Mouse (Mus musculus): ENCODE measurements around the gene Rnft2. TPM values are rescaled to one million over a fixed set of nuclear protein-coding genes. Genes with fewer than 3 reads are reported as not detected.

Gene Rnft2
- polyA plus RNA-seq (2015; fragmentation: Nextera tagmentation; extraction: Ambion mirVana) = 2.8 and 3.3 TPM in 2 replicates

DNA sequence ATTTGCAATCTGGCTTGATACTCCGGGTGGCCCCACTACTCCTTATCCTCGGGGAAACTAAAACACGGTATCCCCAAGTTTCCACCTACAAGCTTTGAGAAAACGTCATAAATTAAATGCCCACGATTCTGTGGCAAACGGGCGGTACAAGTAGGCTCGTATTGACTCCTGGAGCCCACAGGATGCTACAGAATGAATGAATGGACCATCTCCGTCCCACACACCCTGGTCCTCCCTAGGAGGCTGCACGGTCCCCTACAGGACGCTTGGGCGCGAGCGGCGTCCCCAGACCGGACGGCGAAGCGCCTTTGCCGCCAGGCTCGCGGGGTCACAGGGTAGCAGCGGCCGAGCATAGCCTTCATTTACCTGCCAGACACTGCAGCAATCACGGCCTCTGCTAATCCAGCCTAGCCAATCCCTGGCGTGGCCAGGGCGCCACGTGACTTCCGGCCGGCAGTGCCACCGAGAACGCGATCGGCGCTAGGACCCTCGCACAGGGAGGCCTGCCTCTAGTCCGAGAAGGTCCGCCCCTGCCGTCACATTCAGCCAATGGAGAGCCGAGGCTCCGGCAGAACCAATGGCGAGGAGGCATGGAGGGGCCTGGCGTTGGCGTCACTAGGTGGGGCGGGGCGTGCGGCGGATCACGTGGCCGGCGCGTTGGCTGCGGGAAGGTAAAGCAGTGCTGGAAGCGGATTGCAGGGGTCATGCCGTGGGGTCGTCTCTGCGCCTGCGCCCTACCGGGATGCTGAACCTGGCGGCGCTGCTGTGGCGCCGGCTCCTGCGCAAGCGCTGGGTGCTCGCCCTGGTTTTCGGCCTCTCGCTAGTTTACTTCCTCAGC, at the start of gene Rnft2, which contains the start of gene 2410131K14Rik:
TSS of gene Rnft2 (minus strand) at position 511 of the 838 bp plus-strand sequence.
TSS of gene 2410131K14Rik (plus strand) at position 622 of the 838 bp plus-strand sequence.
- Histone ChIP-seq H3K9ac (replicated peaks; ENCODE audit: low read length) (peak within 1 kb of the TSS; percentile 85), H3K4me1 (ENCODE audit: insufficient read depth, low read length) (peaks cover 14% of the 10 kb centered on the region; the same call in 1 of the 2 replicates), H3K27ac (ENCODE audit: low read length) (peak within 1 kb of the TSS; percentile 81), H3K4me2 (replicated peaks; ENCODE audit: low read depth, low read length) (peak within 1 kb of the TSS; percentile 89), H3K36me3 (ENCODE audit: insufficient read depth, low read length) (peaks cover 10% of the 10 kb centered on the region; the same call in 1 of the 2 replicates), H3K27me3 (ENCODE audit: insufficient read depth, low read length) (no peaks in the 10 kb centered on the region), H3K9me3 (ENCODE audit: low read length) (no peaks in the 10 kb centered on the region), H3K4me3 (ENCODE audit: low read length) (peak within 1 kb of the TSS; percentile 86)
- ATAC-seq (ENCODE audit: low FRiP score, low TSS enrichment) = peak; percentile 100
- WGBS = under 1% methylated on average over 68 of the region's 68 CpGs

DNA sequence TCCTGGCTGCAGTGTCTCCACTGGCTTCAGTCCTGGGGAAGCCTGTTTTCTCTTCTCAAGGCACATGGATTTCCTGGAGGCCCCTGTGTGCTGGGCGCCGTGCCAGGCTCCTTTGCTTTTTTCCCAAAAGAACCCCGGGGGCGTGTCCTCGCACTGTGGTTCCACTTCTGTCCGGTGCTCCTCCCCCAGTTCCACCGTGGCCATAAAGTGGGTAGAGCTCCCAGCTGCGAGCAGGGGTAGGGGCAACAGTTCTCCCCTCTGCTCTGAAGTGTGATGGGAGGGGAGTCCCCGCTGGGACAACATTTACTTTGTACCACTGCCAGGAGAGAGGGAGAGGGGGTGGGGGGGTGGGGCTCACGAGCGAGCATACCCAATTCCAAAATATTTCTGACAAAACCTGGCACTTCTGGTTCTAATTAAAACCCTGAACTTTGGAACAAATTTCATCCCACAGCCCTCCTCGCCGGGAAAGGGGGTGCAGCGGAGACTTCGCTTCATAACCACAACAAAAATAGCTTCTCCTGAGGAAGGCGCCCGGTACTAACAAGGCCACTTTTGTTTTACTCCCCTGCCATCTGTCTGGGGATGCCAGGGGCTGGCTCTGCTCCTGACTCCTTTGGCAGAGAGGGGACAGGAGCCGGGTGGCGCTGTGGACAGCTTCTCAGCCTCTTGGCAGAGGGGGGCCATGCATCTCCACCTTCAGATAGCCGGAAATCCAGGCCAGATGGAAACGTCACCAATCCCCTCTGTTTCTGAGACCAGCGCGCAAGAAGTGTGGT, 49.4 kb upstream of the Rnft2 start:
- peak overlapping the region; percentile 15 for H3K4me3 ChIP-seq (ENCODE audit: low read length)
- no peaks in the 10 kb centered on the region for H3K9me3 ChIP-seq (ENCODE audit: low read length)
- peak; percentile 72 for ATAC-seq (ENCODE audit: low FRiP score, low TSS enrichment)
- 25% methylated on average over 23 of the region's 23 CpGs for WGBS
- no peaks in the 10 kb centered on the region for H3K36me3 ChIP-seq (ENCODE audit: insufficient read depth, low read length)
- H3K4me2 ChIP-seq (replicated peaks; ENCODE audit: low read depth, low read length) = peak overlapping the region; percentile 47
- H3K27me3 ChIP-seq (ENCODE audit: insufficient read depth, low read length) = peaks cover 9% of the 10 kb centered on the region
- H3K4me1 ChIP-seq (ENCODE audit: insufficient read depth, low read length) = peaks cover 15% of the 10 kb centered on the region
- peak overlapping the region; percentile 60 for H3K27ac ChIP-seq (ENCODE audit: low read length)
- H3K9ac ChIP-seq (replicated peaks; ENCODE audit: low read length) = peak overlapping the region; percentile 25; the same call in 1 of the 2 replicates

DNA sequence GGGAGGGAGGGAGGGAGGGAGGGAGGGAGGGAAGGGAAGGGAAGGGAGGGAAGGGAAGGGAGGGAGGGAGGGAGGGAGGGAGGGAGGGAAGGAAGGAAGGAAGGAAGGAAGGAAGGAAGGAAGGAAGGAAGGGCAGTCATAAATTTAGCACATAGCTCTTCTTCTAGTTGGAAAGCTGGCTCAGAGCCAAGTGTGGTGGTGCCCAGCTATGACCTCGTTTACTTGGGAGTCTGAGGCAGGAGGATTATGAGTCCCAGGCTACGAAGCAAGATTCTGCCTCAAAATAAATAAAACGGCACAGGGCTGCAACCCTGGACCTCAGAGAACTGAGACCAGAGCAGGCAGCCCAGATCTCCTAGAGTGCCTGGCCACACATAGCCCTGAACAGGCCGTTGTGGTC, 47.6 kb upstream of the Rnft2 start:
- H3K36me3 ChIP-seq (ENCODE audit: insufficient read depth, low read length) = no peaks in the 10 kb centered on the region
- H3K4me3 ChIP-seq (ENCODE audit: low read length) = no peak overlapping the region
- H3K4me2 ChIP-seq (replicated peaks; ENCODE audit: low read depth, low read length) = no peak overlapping the region
- WGBS = 57% methylated on average over 4 of the region's 4 CpGs
- H3K27ac ChIP-seq (ENCODE audit: low read length) = no peak overlapping the region
- no peak overlapping the region for H3K9ac ChIP-seq (replicated peaks; ENCODE audit: low read length)
- no peaks in the 10 kb centered on the region for H3K9me3 ChIP-seq (ENCODE audit: low read length)
- ATAC-seq (ENCODE audit: low FRiP score, low TSS enrichment) = no peak
- H3K4me1 ChIP-seq (ENCODE audit: insufficient read depth, low read length) = peaks cover 10% of the 10 kb centered on the region
- peaks cover 6% of the 10 kb centered on the region; the same call in 1 of the 2 replicates for H3K27me3 ChIP-seq (ENCODE audit: insufficient read depth, low read length)

DNA sequence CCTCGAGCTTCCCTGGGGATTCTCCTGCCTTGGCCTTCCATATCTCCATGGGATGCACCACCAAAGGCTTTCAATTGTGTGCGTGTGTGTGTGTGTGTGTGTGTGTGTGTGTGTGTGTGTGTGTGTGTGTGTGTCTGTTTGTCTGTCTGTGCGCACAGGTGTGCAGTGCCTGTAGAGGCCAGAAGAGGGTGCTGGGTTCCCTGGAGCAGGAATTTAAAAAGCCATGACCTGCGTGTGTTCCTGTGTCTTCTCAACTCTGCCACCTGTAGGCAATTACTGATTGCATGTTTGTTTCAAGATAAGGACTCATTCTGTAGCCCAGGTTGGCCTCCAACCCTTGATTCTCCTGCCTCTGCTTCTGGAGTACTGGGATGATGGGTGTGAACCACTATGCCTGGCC, 46.5 kb upstream of the Rnft2 start:
- H3K4me2 ChIP-seq (replicated peaks; ENCODE audit: low read depth, low read length) = no peak overlapping the region
- no peaks in the 10 kb centered on the region for H3K36me3 ChIP-seq (ENCODE audit: insufficient read depth, low read length)
- WGBS = 95% methylated on average over 4 of the region's 4 CpGs
- H3K9ac ChIP-seq (replicated peaks; ENCODE audit: low read length) = no peak overlapping the region
- no peak overlapping the region for H3K4me3 ChIP-seq (ENCODE audit: low read length)
- peaks cover 9% of the 10 kb centered on the region; the same call in 1 of the 2 replicates for H3K4me1 ChIP-seq (ENCODE audit: insufficient read depth, low read length)
- no peak overlapping the region for H3K27ac ChIP-seq (ENCODE audit: low read length)
- H3K9me3 ChIP-seq (ENCODE audit: low read length) = no peaks in the 10 kb centered on the region
- no peak for ATAC-seq (ENCODE audit: low FRiP score, low TSS enrichment)
- H3K27me3 ChIP-seq (ENCODE audit: insufficient read depth, low read length) = peaks cover 6% of the 10 kb centered on the region; the same call in 1 of the 2 replicates

DNA sequence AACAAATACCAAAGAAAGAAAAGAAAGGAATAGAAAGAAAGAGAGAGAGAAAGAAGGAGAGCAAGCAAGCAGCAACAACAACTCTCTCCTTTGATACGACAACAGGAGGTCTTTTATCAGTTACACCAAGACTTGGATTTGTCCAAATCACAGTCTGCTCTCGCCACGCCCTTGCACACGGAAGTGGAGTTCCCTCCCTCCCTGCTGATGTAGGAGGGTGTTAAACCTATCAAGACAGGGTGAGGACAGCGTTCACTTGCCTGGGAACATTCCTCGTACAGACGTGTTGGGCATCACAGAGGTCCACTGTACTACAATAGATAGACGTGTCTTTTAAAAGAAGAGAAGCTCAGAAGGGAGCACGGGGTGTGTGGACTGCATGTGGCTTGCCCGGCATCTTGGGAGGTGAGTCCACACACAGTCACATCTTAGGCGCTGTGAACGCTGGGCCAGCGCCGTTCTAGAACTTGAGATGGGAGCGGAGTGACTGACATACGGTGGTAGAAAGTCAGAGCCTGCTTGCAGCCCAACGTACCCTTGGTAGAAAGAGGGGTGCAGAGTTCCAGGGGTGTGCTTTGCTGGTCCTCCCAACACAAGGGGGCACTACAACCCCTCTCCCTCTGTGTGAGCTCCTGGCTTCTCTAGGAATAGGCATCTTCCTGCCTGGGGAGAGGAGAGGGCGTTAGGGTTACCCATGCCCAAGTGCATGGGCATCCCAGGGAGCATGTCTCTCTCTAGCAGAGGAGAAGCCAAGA, 33.0 kb upstream of the Rnft2 start:
- Histone ChIP-seq H3K27me3 (ENCODE audit: insufficient read depth, low read length) (peaks cover 38% of the 10 kb centered on the region), H3K36me3 (ENCODE audit: insufficient read depth, low read length) (no peaks in the 10 kb centered on the region), H3K4me3 (ENCODE audit: low read length) (no peak overlapping the region), H3K4me1 (ENCODE audit: insufficient read depth, low read length) (peaks cover 7% of the 10 kb centered on the region), H3K9ac (replicated peaks; ENCODE audit: low read length) (no peak overlapping the region), H3K4me2 (replicated peaks; ENCODE audit: low read depth, low read length) (no peak overlapping the region), H3K9me3 (ENCODE audit: low read length) (0 out of 2 replicates have a peak, but pooled peaks cover 4% of the 10 kb centered on the region), H3K27ac (ENCODE audit: low read length) (no peak overlapping the region)
- WGBS = 84% methylated on average over 18 of the region's 18 CpGs
- ATAC-seq (ENCODE audit: low FRiP score, low TSS enrichment) = no peak

DNA sequence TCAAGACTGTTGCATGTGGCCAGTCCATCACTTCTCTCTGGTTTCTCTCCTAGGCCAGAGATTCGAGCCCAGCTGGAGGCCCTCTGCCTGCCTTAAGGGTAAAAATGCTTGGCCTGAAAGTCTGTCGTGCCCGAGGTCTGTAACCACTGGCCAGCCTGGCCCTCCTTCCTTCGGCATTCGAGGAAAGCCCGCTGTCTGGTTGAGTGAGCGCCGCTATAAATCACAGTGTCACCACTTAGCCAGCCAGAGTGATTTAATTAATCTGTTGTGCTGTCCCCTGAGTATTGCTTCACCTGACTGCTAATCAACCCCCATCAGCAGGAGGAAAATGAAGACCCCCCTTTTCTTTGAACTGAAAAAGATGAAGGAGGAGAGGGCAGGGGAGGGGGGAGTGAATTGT, 31.8 kb upstream of the Rnft2 start:
- WGBS = 16% methylated on average over 8 of the region's 8 CpGs
- peaks cover 50% of the 10 kb centered on the region for H3K27me3 ChIP-seq (ENCODE audit: insufficient read depth, low read length)

DNA sequence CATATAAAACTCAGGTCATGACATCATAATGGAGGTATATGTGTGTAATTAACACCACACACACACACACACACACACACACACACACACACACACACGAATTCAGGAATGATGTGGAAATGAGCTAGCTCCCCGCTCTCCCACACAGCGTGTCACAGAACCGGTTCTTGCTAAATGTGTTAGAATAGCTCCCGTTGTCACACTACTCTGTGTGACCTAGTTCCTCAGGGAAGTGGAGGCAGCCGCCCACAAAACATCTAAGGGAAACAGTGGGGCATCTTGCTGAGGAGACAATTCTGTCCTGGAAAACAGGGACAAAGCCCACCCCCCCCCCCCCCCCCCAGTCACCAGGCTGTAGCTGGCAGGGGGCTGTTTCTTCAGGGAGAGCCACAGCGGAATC, 31.4 kb upstream of the Rnft2 start:
- 46% methylated on average over 7 of the region's 7 CpGs for WGBS
- peaks cover 55% of the 10 kb centered on the region for H3K27me3 ChIP-seq (ENCODE audit: insufficient read depth, low read length)
- ATAC-seq (ENCODE audit: low FRiP score, low TSS enrichment) = no peak
- no peak overlapping the region for H3K9ac ChIP-seq (replicated peaks; ENCODE audit: low read length)
- no peak overlapping the region for H3K4me2 ChIP-seq (replicated peaks; ENCODE audit: low read depth, low read length)
- H3K4me3 ChIP-seq (ENCODE audit: low read length) = no peak overlapping the region
- no peaks in the 10 kb centered on the region for H3K36me3 ChIP-seq (ENCODE audit: insufficient read depth, low read length)
- no peak overlapping the region for H3K27ac ChIP-seq (ENCODE audit: low read length)
- H3K4me1 ChIP-seq (ENCODE audit: insufficient read depth, low read length) = peaks cover 7% of the 10 kb centered on the region
- no peaks in the 10 kb centered on the region for H3K9me3 ChIP-seq (ENCODE audit: low read length)

More for the DNA sequence above, 31.8 kb upstream of the Rnft2 start:
- ATAC-seq (ENCODE audit: low FRiP score, low TSS enrichment) = 0 out of 2 replicates have a peak, but pooled peaks have one; percentile 60
- Histone ChIP-seq H3K36me3 (ENCODE audit: insufficient read depth, low read length) (no peaks in the 10 kb centered on the region), H3K4me2 (replicated peaks; ENCODE audit: low read depth, low read length) (no peak overlapping the region), H3K4me1 (ENCODE audit: insufficient read depth, low read length) (peaks cover 7% of the 10 kb centered on the region), H3K9ac (replicated peaks; ENCODE audit: low read length) (no peak overlapping the region), H3K9me3 (ENCODE audit: low read length) (0 out of 2 replicates have a peak, but pooled peaks cover 1% of the 10 kb centered on the region), H3K4me3 (ENCODE audit: low read length) (no peak overlapping the region), H3K27ac (ENCODE audit: low read length) (no peak overlapping the region)

DNA sequence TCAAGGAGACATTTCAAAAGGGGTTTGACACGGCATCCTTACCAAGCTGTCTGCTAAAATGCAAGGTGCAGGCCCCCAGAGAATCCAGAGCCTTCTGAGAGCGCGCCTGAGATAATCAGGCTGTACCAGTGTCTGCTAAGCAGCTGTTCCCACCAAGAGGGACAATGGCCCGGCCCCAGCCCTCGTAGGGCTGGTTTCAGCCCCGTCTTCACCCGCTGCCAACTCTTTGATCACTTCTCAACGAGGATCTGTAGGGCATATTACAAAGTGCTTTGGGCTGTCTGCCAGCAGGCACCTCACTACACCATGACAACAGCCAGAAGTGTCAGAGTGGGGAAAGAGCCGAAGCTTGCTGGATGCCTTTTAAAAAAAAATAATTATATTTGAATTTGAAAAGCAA, 29.6 kb upstream of the Rnft2 start:
- 32% methylated on average over 9 of the region's 9 CpGs for WGBS
- H3K27me3 ChIP-seq (ENCODE audit: insufficient read depth, low read length) = peaks cover 70% of the 10 kb centered on the region

DNA sequence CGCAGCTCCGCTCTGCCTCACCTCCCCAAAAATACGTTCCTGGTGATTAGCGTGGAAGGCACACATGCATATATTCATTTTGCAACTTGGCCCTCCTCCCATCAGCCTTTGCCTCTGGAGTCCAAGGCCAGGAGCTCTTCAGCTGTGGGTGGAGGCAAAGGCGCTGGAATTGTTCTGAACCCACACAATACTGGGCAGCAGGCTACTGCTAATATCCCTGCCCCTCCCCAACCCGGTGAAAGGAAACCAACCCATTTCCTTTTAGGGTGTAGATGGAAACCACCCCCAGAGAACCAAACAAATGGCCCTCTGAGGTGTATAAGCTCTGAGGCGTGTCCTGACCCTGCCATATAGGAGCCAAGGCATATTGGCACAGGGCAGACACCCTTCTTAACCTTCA, 28.5 kb upstream of the Rnft2 start:
- 64% methylated on average over 7 of the region's 7 CpGs for WGBS
- no peaks in the 10 kb centered on the region for H3K9me3 ChIP-seq (ENCODE audit: low read length)
- H3K4me1 ChIP-seq (ENCODE audit: insufficient read depth, low read length) = peaks cover 7% of the 10 kb centered on the region
- no peak for ATAC-seq (ENCODE audit: low FRiP score, low TSS enrichment)
- H3K27ac ChIP-seq (ENCODE audit: low read length) = no peak overlapping the region
- H3K27me3 ChIP-seq (ENCODE audit: insufficient read depth, low read length) = peaks cover 67% of the 10 kb centered on the region
- H3K4me3 ChIP-seq (ENCODE audit: low read length) = no peak overlapping the region
- no peak overlapping the region for H3K9ac ChIP-seq (replicated peaks; ENCODE audit: low read length)
- H3K4me2 ChIP-seq (replicated peaks; ENCODE audit: low read depth, low read length) = no peak overlapping the region
- H3K36me3 ChIP-seq (ENCODE audit: insufficient read depth, low read length) = no peaks in the 10 kb centered on the region

More for the DNA sequence above, 29.6 kb upstream of the Rnft2 start:
- no peaks in the 10 kb centered on the region for H3K9me3 ChIP-seq (ENCODE audit: low read length)
- H3K36me3 ChIP-seq (ENCODE audit: insufficient read depth, low read length) = no peaks in the 10 kb centered on the region
- H3K27ac ChIP-seq (ENCODE audit: low read length) = no peak overlapping the region
- H3K4me1 ChIP-seq (ENCODE audit: insufficient read depth, low read length) = peaks cover 7% of the 10 kb centered on the region
- no peak overlapping the region for H3K9ac ChIP-seq (replicated peaks; ENCODE audit: low read length)
- no peak for ATAC-seq (ENCODE audit: low FRiP score, low TSS enrichment)
- H3K4me2 ChIP-seq (replicated peaks; ENCODE audit: low read depth, low read length) = no peak overlapping the region
- no peak overlapping the region for H3K4me3 ChIP-seq (ENCODE audit: low read length)
